ENCODE assay signal across 25 mouse cellular contexts in genomic region chr16:91416357-91416756, GRCm38 (mm10). TPM values are rescaled to one million over a fixed set of nuclear protein-coding genes. Genes with fewer than 3 reads are reported as not detected.
DNase-seq lines count a peak whose midpoint lies in the region; ATAC-seq and TF ChIP-seq lines count a peak whose summit lies in the region.
"Had no signal": no experiment of that assay in that cellular context is flagged by ENCODE, and none has a peak within 500 bp of the region (broad histone marks: within the 10 kb centered on the region; RNA-seq: fewer than 3 reads in every experiment).

No protein-coding gene starts in this region.

- peak; percentile 85 for DNase-seq in heart, adult 11 months
- DNase-seq in heart, postnatal 14 days, result no peak
- DNase-seq in heart, adult 18-20 months, result no peak
- DNase-seq in CH12.LX (ENCODE audit: extremely low read depth), result no peak
- DNase-seq in gastrocnemius, postnatal 10 days, result no peak
- DNase-seq: cerebellum, adult 8-10 months; forebrain, postnatal 0 days; lung, embryonic 14.5 days; right cerebral cortex, postnatal 25 days; thymus, postnatal 25 days had no signal

- WGBS in heart, embryonic 15.5 days, result 94% methylated on average over 6 of the region's 6 CpGs
- WGBS in liver, embryonic 15.5 days (ENCODE audit: insufficient replicate concordance), result 95% methylated on average over 6 of the region's 6 CpGs

- H3K9ac ChIP-seq in heart, embryonic 15.5 days, result no peak overlapping the region
- H3K9ac ChIP-seq in CH12.LX (ENCODE audit: insufficient read depth, low read depth), result no peak overlapping the region
- H3K9ac ChIP-seq in liver, embryonic 15.5 days, result peak overlapping the region; percentile 25; the same call in 1 of the 2 replicates
- H3K9ac ChIP-seq: forebrain, postnatal 0 days; limb, embryonic 12.5 days; lung, embryonic 14.5 days had no signal

- TF ChIP-seq RAD21 in CH12.LX (IDR thresholded peaks at IDR 0.05; ENCODE audit: low read depth, low read length), result no peak

- ATAC-seq in heart, embryonic 15.5 days (replicated peaks; ENCODE audit: insufficient number of reproducible peaks, insufficient read depth, low FRiP score, low read depth), result no peak
- ATAC-seq in liver, embryonic 15.5 days (ENCODE audit: insufficient read depth), result no peak
- ATAC-seq: CD4-positive, CD25-positive, alpha-beta regulatory T cell, adult 4 months; forebrain, postnatal 0 days; hindbrain, postnatal 0 days; intestine, postnatal 0 days had no signal

- H3K9me3 ChIP-seq in heart, embryonic 15.5 days (replicated peaks), result no peaks in the 10 kb centered on the region
- no peaks in the 10 kb centered on the region for H3K9me3 ChIP-seq in CH12.LX (replicated peaks; ENCODE audit: low read length)
- H3K9me3 ChIP-seq in liver, embryonic 15.5 days (replicated peaks), result no peaks in the 10 kb centered on the region
- H3K9me3 ChIP-seq: forebrain, embryonic 10.5 days; G1E; hindbrain, embryonic 10.5 days; limb, embryonic 12.5 days had no signal

- H3K4me2 ChIP-seq in heart, embryonic 15.5 days, result no peak overlapping the region
- no peak overlapping the region; the same call in 1 of the 2 replicates for H3K4me2 ChIP-seq in CH12.LX (ENCODE audit: insufficient read depth, low read depth, poor library complexity, severe bottlenecking)
- H3K4me2 ChIP-seq in liver, embryonic 15.5 days, result peak overlapping the region; percentile 42
- H3K4me2 ChIP-seq: limb, embryonic 12.5 days; lung, embryonic 14.5 days; midbrain, embryonic 11.5 days had no signal

- H3K36me3 ChIP-seq in heart, embryonic 15.5 days, result peaks cover 66% of the 10 kb centered on the region
- H3K36me3 ChIP-seq in CH12.LX (replicated peaks in 1 of 2; ENCODE audit: control insufficient read depth in 1 of 2, insufficient read depth in 1 of 2, low read length in 1 of 2), result peaks cover 61 to 93% of the 10 kb centered on the region in 2 experiments
- H3K36me3 ChIP-seq in liver, embryonic 15.5 days (replicated peaks), result peaks cover 89% of the 10 kb centered on the region

- intact Hi-C loops in heart, postnatal 14 days (cut with DNase I), result no loop called here

- no peaks in the 10 kb centered on the region for H3K79me2 ChIP-seq in CH12.LX (replicated peaks; ENCODE audit: control insufficient read depth, extremely low read depth, insufficient read depth, poor library complexity, severe bottlenecking)

- in situ Hi-C loops in CH12.LX (cut with MboI; ENCODE audit: low pct_ligation_motif_present, low pct_unique_long_range_greater_than_20kb, low sequenced_read_pairs), result no loop called here

- dilution Hi-C loops in CH12.LX (cut with MboI; ENCODE audit: extremely low pct_ligation_motif_present, extremely low pct_unique_long_range_greater_than_20kb, low sequenced_read_pairs), result no loop called here

- H3K4me3 ChIP-seq in heart, embryonic 15.5 days, result no peak overlapping the region
- peak overlapping the region in 1 of 3 experiments; percentile 12 for H3K4me3 ChIP-seq in CH12.LX (replicated peaks in 1 of 3; ENCODE audit: low read depth in 2 of 3, low read length in 2 of 3, poor library complexity in 1 of 3)
- H3K4me3 ChIP-seq in liver, embryonic 15.5 days (replicated peaks), result no peak overlapping the region
- H3K4me3 ChIP-seq: forebrain, embryonic 10.5 days; hindbrain, embryonic 10.5 days; limb, embryonic 12.5 days had no signal

- peak overlapping the region; percentile 84 for H3K27ac ChIP-seq in heart, embryonic 15.5 days
- peak overlapping the region; percentile 59 for H3K27ac ChIP-seq in CH12.LX (ENCODE audit: insufficient read depth, low read depth)
- peak overlapping the region; percentile 70 for H3K27ac ChIP-seq in liver, embryonic 15.5 days (replicated peaks)
- H3K27ac ChIP-seq: forebrain, embryonic 10.5 days; hindbrain, embryonic 10.5 days; hindbrain, postnatal 0 days; limb, embryonic 12.5 days; stomach, postnatal 0 days had no signal

- no peak for TF ChIP-seq CTCF in CH12.LX (conservative IDR thresholded peaks at IDR 0.05 in 1 of 2, IDR thresholded peaks at IDR 0.05 in 1 of 2; ENCODE audit: low read depth in 2 of 2, low read length in 2 of 2)

- no peak for TF ChIP-seq EP300 in CH12.LX (IDR thresholded peaks at IDR 0.05; ENCODE audit: low read length)

- no peaks in the 10 kb centered on the region for H3K27me3 ChIP-seq in heart, embryonic 15.5 days
- H3K27me3 ChIP-seq in CH12.LX (replicated peaks), result no peaks in the 10 kb centered on the region
- H3K27me3 ChIP-seq in liver, embryonic 15.5 days, result no peaks in the 10 kb centered on the region
- H3K27me3 ChIP-seq: limb, embryonic 12.5 days had no signal

- peaks cover 28% of the 10 kb centered on the region for H3K4me1 ChIP-seq in heart, embryonic 15.5 days (replicated peaks)
- peaks cover 25 to 65% of the 10 kb centered on the region in 2 experiments for H3K4me1 ChIP-seq in CH12.LX (ENCODE audit: control insufficient read depth in 1 of 2, insufficient read depth in 2 of 2)
- H3K4me1 ChIP-seq in liver, embryonic 15.5 days (replicated peaks), result peaks cover 42% of the 10 kb centered on the region
- H3K4me1 ChIP-seq: forebrain, embryonic 10.5 days; limb, embryonic 12.5 days had no signal

- TF ChIP-seq POLR2A in CH12.LX (IDR thresholded peaks at IDR 0.05; ENCODE audit: low read depth, low read length), result no peak

TF ChIP-seq in CH12.LX, 34 proteins besides CTCF, POLR2A, EP300 and RAD21:
- TF ChIP-seq KAT2A (IDR thresholded peaks at IDR 0.05; ENCODE audit: insufficient replicate concordance, low read length) (no peak), HCFC1 (IDR thresholded peaks at IDR 0.05; ENCODE audit: low read depth, low read length) (no peak), ZC3H11A (IDR thresholded peaks at IDR 0.05; ENCODE audit: low read depth, low read length) (no peak), E2F4 (IDR thresholded peaks at IDR 0.05; ENCODE audit: insufficient replicate concordance, low read depth, low read length) (no peak), TCF12 (IDR thresholded peaks at IDR 0.05; ENCODE audit: low read depth, low read length) (no peak), POLR2AphosphoS2 (IDR thresholded peaks at IDR 0.05; ENCODE audit: low read depth, low read length) (no peak), RCOR1 (conservative IDR thresholded peaks at IDR 0.05; ENCODE audit: low read depth, low read length) (no peak), SIN3A (IDR thresholded peaks at IDR 0.05; ENCODE audit: low read length) (no peak), BHLHE40 (IDR thresholded peaks at IDR 0.05; ENCODE audit: low read depth, low read length) (no peak), USF1 (IDR thresholded peaks at IDR 0.05; ENCODE audit: low read depth, low read length) (no peak), USF2 (conservative IDR thresholded peaks at IDR 0.05; ENCODE audit: low read depth, low read length) (no peak), SMC3 (IDR thresholded peaks at IDR 0.05; ENCODE audit: low read depth, low read length) (no peak), ETS1 (conservative IDR thresholded peaks at IDR 0.05; ENCODE audit: low read depth, low read length) (no peak), NELFE (IDR thresholded peaks at IDR 0.05; ENCODE audit: low read depth, low read length) (no peak)

RNA-seq across cellular contexts. Expression of gene Il10rb, which starts 10.4 kb away (rescaled TPM):
- total RNA-seq in heart, postnatal 14 days (2021), result 10 to 100 TPM; 86.4 to 94.7 TPM
- 57.9 and 58.9 TPM in 2 replicates for polyA plus RNA-seq in heart, embryonic 15.5 days (2015; fragmentation: Nextera tagmentation; extraction: Ambion mirVana)
- 100 to 1,000 TPM; 115 to 133 TPM for total RNA-seq in heart, adult 18-20 months (2021)
- total RNA-seq in CH12.LX (2012; rRNA removed) (27.5 and 32.1 TPM in 2 replicates), CH12.LX (2014; rRNA removed) (34.8 and 36.1 TPM in 2 replicates)
- 35.6 and 37.9 TPM in 2 replicates for polyA plus RNA-seq in CH12.LX (2012; ENCODE audit: insufficient read length, low read depth)
- 29.9 and 34.7 TPM in 2 replicates for polyA plus RNA-seq in liver, embryonic 15.5 days (2015; fragmentation: Nextera tagmentation; extraction: Ambion mirVana)
- 10 to 100 TPM; 13.4 to 17.0 TPM for total RNA-seq in gastrocnemius, postnatal 10 days (2021)

RNA-seq across cellular contexts. Expression of gene Gm21970, which starts 24.8 kb away (rescaled TPM):
- total RNA-seq in heart, postnatal 14 days (2021), result not detected
- polyA plus RNA-seq in heart, embryonic 15.5 days (2015; fragmentation: Nextera tagmentation; extraction: Ambion mirVana), result not detected in 2 replicates
- not detected for total RNA-seq in heart, adult 18-20 months (2021)
- total RNA-seq in CH12.LX (2012; rRNA removed) (not detected in 2 replicates), CH12.LX (2014; rRNA removed) (not detected in 2 replicates)
- polyA plus RNA-seq in CH12.LX (2012; ENCODE audit: insufficient read length, low read depth), result not detected in 2 replicates
- polyA plus RNA-seq in liver, embryonic 15.5 days (2015; fragmentation: Nextera tagmentation; extraction: Ambion mirVana), result 0.31 TPM in 1 of 2 replicates, not detected in the other
- total RNA-seq in gastrocnemius, postnatal 10 days (2021), result not detected
- total RNA-seq: forebrain, postnatal 0 days; gastrocnemius, adult 18-20 months; hindbrain, postnatal 0 days; layer of hippocampus, postnatal 25 days; left cerebral cortex, postnatal 10 days had no signal
- polyA plus RNA-seq: CD4-positive, CD25-positive, alpha-beta regulatory T cell, adult 4 months; forebrain, embryonic 10.5 days; forebrain, postnatal 0 days; G1E; hindbrain, embryonic 10.5 days; hindbrain, postnatal 0 days; intestine, postnatal 0 days; kidney, embryonic 16.5 days; limb, embryonic 12.5 days; midbrain, embryonic 11.5 days; stomach, postnatal 0 days had no signal

RNA-seq across cellular contexts. Expression of gene Ifnar2, which starts 43.8 kb away (rescaled TPM):
- 10 to 100 TPM; 32.9 to 33.2 TPM for total RNA-seq in heart, postnatal 14 days (2021)
- 52.5 and 58.9 TPM in 2 replicates for polyA plus RNA-seq in heart, embryonic 15.5 days (2015; fragmentation: Nextera tagmentation; extraction: Ambion mirVana)
- total RNA-seq in heart, adult 18-20 months (2021), result 10 to 100 TPM; 29.3 to 37.3 TPM
- total RNA-seq in CH12.LX (2012; rRNA removed) (25.5 and 34.9 TPM in 2 replicates), CH12.LX (2014; rRNA removed) (32.0 and 33.1 TPM in 2 replicates)
- 33.7 and 34.5 TPM in 2 replicates for polyA plus RNA-seq in CH12.LX (2012; ENCODE audit: insufficient read length, low read depth)
- 86.9 and 90.8 TPM in 2 replicates for polyA plus RNA-seq in liver, embryonic 15.5 days (2015; fragmentation: Nextera tagmentation; extraction: Ambion mirVana)
- 10 to 100 TPM; 19.4 to 22.9 TPM for total RNA-seq in gastrocnemius, postnatal 10 days (2021)
